Mouse (Mus musculus): ENCODE measurements around the gene Tsacc.

GRCm38 (mm10) chr3:88328956-88329355 lies 32.2 kb upstream of the Tsacc start:
- no peak for TF ChIP-seq CTCF (IDR thresholded peaks at IDR 0.05)
- TF ChIP-seq POLR2A (IDR thresholded peaks at IDR 0.05; ENCODE audit: insufficient read depth, low read depth, low read length), result no peak
